Mouse (Mus musculus): ENCODE results near the gene Nsun2.

The Nsun2 gene

DNA sequence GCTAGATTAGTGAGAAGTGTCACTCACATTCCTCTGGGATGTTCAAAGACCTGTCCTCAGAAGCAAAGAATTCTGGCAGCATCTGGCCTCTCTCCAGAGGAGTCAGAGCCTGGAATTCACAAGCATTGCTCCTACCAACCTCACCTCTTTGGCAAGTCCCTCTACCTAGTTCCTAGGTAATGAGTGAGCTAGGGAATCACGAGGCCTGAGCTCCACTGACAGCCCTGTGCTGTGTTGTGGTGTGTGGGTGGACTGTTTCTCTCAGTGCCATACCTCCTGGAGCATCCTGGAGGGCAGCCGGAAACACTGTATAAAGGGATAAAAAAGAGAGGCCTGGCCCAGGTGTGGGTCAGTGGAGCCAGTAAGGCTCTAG, 9.4 kb upstream of the Nsun2 start:
- DNase-seq (ENCODE audit: extremely low spot score), result no peak

DNA sequence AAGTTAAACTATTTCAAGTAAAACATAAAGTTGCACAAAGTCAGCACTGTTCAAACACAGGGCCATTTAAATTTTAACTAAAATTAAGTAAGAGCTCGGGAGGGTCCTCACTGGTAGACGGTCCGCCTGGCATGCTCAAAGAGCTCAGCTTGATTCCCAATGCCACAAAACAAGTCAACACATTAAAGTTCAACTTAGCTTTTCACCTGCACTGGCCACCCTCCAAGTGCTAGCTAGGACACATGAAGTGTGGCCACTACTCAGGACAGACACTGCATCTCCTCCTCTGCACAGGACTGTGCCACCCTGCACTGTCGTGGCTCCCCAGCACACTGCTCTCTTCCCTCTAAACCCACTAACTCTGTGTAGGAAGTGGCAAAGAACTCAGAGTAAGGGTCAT, 7.7 kb upstream of the Nsun2 start:
- no peak for DNase-seq (ENCODE audit: extremely low spot score)

DNA sequence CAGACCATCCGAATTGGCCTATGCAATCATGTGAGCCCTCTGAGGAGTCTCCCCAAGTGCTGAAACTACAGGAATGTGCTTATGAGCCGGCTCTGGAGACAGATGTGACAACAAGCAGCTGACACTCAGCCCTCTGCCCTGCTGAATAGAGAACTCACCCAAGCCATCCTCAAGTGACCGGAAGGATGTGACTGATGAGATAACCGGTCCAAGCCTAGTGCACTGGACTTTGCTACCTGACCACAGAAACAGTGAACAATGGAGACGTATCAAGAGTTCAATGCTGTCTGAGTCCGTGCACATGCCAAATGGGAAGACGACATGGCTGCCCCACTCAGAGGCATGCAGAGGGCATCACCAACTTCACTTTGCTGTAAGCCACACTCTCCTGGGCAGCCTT, 5.0 kb upstream of the Nsun2 start:
- no peak for DNase-seq (ENCODE audit: extremely low spot score)

DNA sequence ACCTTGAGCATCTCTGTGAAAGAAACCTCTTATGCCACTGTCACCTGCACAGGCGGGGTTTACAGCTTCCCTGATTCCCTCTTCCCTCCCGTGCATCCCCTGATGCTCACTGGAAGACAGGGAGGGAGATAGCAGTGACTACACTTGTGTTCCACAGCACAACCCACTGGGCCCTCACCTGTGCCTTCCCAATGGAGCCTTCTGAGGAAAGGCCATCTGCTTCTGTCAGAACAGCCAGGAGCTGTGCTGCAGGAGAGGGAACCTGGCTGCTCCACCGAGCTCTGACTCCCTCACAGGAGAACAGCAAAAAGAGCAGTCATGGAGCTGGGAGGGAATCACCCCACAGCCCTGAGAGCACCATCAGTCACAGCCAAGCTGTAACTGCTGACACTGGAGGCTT, 3.4 kb upstream of the Nsun2 start:
- DNase-seq (ENCODE audit: extremely low spot score), result no peak

- DNase-seq (ENCODE audit: extremely low spot score), result no peak
These were observed 2.6 kb upstream of the Nsun2 start for GRCm38 (mm10) chr13:69530951-69531350.

- no peak for DNase-seq (ENCODE audit: extremely low spot score)
These were observed 2.1 kb upstream of the Nsun2 start for GRCm38 (mm10) chr13:69531431-69531830.

DNA sequence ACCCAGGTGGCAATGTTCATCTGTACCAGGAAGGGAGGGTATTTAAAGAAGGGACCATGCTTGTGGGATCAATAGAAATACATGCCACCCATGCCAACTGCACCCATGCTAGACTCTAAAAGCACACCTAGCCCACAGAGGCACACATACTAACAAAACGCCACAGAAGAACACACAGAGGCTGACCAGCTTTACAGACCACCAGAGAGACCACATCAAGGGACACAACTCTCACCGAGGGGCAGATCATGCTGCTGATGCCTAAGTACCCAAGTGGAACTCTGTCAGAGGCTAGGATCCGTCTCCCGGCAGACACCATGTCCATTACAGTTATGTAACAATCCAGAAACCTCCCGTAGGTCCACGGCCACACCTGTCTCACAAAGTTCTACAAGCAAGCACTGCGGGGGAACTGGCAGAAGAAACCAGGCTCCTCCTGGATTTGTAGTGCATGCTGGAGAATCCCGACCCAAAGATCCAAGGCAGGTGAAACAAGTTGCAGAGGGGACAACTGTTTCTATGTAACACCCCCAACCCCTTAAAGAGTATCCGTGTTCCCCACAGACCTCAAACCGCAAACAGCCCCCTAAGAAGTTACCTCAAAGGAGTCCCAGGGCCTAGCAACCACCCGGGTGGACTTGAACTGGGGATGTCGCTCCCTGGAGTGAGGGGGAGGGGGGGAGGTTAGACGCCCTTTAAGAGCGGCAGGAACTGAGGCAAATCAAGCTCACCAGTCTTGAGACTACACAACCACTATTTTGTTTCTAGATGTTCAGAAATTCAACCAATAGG, 1.2 kb upstream of the Nsun2 start:
- no peak for DNase-seq (ENCODE audit: extremely low spot score)

DNA sequence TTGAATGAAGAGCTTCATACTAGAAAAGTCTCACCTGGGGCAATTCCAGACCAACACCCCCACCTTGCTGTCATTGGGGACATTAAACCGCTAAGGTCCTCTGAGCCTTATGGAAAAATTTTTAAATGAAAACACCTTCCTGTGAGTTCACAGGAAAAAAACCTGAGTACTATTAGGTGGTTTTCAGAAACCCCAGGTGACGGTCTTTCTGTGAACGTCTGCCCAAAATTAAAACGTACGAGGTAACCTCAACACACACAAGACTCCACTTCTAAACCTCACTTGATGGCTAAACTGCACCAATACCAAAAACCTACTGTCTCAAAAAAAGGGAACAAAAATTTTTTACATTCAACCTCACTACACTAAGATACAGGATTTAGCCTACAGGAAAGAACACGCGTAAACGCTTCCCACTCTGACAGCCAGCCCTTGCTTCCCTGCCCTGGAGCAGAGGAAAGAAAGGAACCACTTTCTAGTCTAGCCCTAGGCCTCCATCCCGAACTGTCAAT, 597 bp upstream of the Nsun2 start:
- no peak for DNase-seq (ENCODE audit: extremely low spot score)

DNA sequence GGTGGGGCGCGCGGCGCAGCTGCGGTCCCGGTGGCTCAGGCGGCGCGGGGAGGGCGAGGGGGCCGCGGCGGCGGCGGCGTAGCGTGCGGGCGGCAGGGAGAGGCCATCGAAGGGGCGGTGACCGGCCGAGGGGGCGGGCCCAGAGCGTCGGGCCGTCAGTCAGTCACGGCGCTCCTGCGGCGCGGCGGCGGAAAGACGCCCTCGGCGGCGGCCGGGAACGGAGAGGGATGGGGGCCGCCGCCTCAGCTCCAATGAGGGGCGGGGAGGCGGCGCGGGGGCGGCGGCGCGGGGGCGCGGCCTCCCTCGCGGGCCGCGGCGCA, 748 bp downstream of the Nsun2 start, which contains the start of gene Tent4a:
TSS of gene Tent4a (minus strand) at position 284 of the 320 bp plus-strand sequence.
- DNase-seq (ENCODE audit: extremely low spot score), result no peak

DNA sequence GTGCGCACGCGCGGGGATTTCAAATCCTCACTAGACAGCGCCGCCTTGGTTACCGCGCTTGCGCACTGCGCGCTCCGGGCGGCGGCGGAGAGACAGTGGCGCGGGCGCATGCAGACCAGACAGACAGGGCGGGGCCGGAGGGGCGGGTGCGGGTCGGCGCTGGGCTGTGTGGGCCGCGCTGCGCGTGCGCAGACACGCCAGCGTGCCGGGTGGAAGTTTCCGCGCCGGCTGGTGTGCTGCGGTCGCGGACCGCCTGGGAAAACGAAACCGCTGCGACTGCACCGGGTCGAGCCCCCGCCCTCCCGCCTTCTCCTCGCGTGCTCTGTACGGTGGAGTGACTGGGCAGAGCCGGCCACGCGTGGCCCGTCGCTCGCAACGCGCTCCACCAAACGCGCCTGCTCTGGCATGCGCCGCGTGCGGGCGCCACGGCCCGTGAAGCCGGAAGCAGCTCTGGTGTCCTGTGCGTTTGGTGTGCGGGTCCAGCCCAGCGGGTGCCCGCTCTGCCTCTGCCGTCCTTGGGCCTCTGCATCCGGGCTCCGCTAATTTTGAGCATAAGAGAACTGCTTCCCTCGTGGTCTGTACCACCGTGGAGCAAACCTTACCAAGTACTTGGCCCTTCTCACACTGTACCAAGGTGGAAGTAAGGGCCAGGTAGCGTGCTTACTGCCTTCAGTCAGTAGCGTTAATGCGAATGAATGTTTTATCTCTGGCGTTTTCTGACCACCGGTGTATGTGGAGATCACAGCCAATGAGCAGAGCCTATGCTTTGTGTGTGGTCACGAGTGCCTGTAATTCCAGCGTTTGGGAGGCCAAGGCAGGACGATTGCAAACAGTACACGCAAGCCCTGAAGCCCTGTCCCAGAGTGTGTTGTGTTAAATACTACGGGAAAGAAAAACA, 1.4 kb downstream of the Nsun2 start:
- peak; percentile 98 for DNase-seq (ENCODE audit: extremely low spot score)

- no peak for DNase-seq (ENCODE audit: extremely low spot score)
These were observed 2.5 kb downstream of the Nsun2 start for GRCm38 (mm10) chr13:69536021-69536420.

DNA sequence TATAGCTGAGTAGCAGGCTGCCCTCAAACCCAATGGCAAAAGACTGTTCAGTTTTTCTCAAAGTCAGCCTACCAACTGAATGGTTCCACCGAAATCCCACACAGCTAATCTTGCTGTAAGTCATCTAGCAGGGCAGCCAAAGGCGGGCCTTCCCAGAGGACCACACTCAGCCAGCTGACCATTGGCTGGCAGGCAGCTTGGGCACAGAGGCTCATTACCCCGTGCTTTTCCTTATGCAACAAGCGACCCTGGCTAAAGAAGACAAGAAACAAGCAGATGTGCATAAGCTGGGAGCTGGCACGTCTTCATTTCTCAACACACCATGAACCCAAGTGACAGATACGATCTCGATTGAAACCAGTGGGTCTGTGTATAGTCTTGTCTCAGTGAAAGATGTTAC, 3.8 kb downstream of the Nsun2 start:
- no peak for DNase-seq (ENCODE audit: extremely low spot score)

GRCm38 (mm10) chr13:69538327-69538726, 4.8 kb downstream of the Nsun2 start:
- no peak for DNase-seq (ENCODE audit: extremely low spot score)

DNA sequence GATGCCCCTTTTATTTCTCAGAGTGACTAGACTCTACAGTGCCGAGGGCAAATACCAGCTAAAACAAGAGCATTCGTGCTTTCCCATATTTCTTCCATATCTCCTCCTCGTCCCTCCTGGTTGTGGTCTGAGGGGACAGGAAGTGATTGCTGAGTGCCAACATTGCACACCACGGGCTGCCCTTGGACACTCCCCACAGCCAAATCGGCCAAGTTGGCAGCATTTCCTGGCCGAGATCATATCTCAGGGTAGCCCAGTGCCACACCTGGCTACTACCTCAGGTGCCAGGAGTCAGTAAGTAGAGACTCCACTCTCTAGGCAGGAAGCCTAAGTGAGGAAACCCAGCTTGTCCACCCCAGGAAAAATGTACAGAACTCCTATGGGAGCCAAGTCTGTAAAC, 7.7 kb downstream of the Nsun2 start:
- DNase-seq (ENCODE audit: extremely low spot score), result no peak

DNA sequence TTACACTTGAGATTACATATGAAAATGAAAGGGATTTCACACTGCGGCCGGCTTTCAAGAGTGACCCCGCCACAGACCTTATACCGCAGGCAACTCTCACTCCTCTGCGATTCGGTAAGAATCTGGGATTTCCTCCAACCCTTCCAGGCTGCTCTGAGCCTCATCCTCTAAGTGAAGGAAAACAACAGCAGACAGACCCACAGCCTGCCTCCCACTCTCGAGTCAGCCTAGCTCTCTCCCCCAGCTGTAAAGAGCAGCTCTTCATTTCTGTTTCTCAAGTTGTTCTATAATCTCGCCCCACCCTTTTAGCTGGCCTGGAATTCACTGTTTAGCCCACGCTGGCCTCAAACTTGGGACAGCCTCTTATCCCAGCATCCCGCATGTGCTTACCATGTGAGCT, 8.2 kb downstream of the Nsun2 start:
- DNase-seq (ENCODE audit: extremely low spot score), result no peak

GRCm38 (mm10) chr13:69542571-69543352, 9.2 kb downstream of the Nsun2 start:
- DNase-seq (ENCODE audit: extremely low spot score), result no peak

DNA sequence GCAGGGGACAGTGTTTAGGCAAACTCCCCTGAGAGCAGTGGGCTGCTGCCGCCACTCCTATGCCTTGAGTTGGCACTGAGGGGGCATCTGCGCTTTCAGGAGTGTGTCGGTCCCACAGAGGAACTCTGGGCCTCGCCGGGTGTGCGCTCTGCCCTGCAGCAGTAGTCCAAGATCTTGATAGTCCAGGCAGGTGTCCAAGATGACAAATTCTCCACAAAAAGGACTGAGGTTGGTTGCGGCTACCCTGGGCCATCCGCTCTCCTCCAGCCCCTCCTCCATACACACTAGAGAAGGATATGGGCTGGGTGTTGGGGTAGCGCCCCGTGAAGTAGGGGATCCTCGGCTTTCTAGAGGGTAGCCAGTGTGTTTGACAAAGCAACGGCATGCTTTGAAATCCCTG, 10.0 kb downstream of the Nsun2 start:
- DNase-seq (ENCODE audit: extremely low spot score), result no peak

GRCm38 (mm10) chr13:69545019-69545418, 11.5 kb downstream of the Nsun2 start:
- peak; percentile 60 for DNase-seq (ENCODE audit: extremely low spot score)

- DNase-seq (ENCODE audit: extremely low spot score), result no peak
These were observed 14.1 kb downstream of the Nsun2 start for GRCm38 (mm10) chr13:69547488-69548180.

GRCm38 (mm10) chr13:69549980-69550379, 16.4 kb downstream of the Nsun2 start:
- DNase-seq (ENCODE audit: extremely low spot score), result no peak

DNA sequence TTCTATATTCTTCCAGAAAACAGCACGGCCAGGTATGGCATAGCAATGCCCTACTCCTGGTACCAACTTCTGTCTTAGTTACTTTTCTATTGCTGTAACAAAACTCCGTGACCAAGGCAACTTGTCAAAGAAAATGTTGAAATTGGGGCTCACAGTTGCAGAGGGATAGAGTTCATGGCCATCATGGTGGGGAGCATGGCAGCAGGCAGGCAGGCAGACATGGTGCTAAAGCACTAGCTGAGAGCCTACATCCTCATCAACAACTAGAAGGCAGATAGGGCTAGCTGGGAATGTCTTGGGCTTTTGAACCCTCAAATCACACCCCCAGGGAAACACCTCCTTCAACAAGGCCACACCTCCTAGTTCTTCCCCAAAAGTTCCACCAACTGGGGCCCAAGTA, 17.3 kb downstream of the Nsun2 start:
- DNase-seq (ENCODE audit: extremely low spot score), result no peak

DNA sequence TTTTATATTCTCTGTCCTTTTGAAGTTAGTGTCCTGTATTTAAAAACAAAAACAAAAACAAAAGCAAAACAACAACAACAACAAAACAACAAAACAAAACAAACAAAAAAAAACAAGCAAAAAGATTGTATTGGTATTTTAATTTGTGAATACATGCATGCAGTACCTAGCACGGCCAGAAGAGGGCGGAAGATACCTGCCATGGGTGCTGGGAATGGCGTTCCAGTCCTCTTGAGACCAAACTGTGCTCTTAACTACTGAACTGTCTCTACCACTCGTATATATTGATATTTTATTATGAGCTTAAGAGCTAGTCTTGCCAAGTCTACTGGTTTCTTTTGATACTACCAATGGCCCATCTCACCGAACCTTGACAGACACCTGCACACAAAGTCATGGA, 19.5 kb downstream of the Nsun2 start:
- DNase-seq (ENCODE audit: extremely low spot score), result peak; percentile 53
